Mouse (Mus musculus) hindbrain, postnatal 0 days (tissue): ENCODE results near the gene Disp2. TPM values are rescaled to one million over a fixed set of nuclear protein-coding genes. Genes with fewer than 3 reads are reported as not detected.

ENCODE experiments used
- ATAC-seq: fragments of 200-750 bp; cut with Nextera tagmentation; 2 replicates; pipeline ENCODE4 v1.8.0; 2017; ENCODE audit warnings: mild to moderate bottlenecking, moderate TSS enrichment, moderate library complexity
- DNase-seq: peaks from one replicate; pipeline ENCODE4 v3.0.0-alpha.2; 2015; ENCODE audit warnings: low spot score
- H3K27ac ChIP-seq: fragments of 300-500 bp; sonication (generic); 2 replicates; pipeline ENCODE4 v1.5.1; 2014; ENCODE audit warnings: mild to moderate bottlenecking
- H3K27me3 ChIP-seq: fragments of 300-500 bp; sonication (generic); 2 replicates; pipeline ENCODE4 v1.6.1; 2014; ENCODE audit warnings: low read length, mixed read lengths; ENCODE audit not compliant: insufficient read depth
- H3K36me3 ChIP-seq: fragments of 300-500 bp; sonication (generic); 2 replicates; pipeline ENCODE4 v1.6.1; 2014; ENCODE audit warnings: low read length, mixed read lengths; ENCODE audit not compliant: insufficient read depth
- H3K4me1 ChIP-seq: fragments of 300-500 bp; sonication (generic); 2 replicates; pipeline ENCODE4 v1.6.1; 2014; ENCODE audit warnings: antibody characterized with exemption, low read length, mixed read lengths; ENCODE audit not compliant: insufficient read depth
- H3K4me2 ChIP-seq: fragments of 300-500 bp; sonication (generic); 2 replicates; pipeline ENCODE4 v1.6.1; 2014; ENCODE audit warnings: low read depth, mild to moderate bottlenecking, low read length, moderate library complexity, mixed read lengths
- H3K4me3 ChIP-seq: fragments of 300-500 bp; sonication (generic); 2 replicates; pipeline ENCODE4 v1.5.1; 2014; ENCODE audit warnings: low read length
- H3K9ac ChIP-seq: fragments of 300-500 bp; sonication (generic); replicated peaks from 2 replicates; pipeline ENCODE4 v1.6.1; 2014; ENCODE audit warnings: mild to moderate bottlenecking, low read length, moderate library complexity, mixed read lengths
- H3K9me3 ChIP-seq: fragments of 300-500 bp; sonication (generic); 2 replicates; pipeline ENCODE4 v1.6.1; 2016; ENCODE audit warnings: low read length, mixed read lengths
- CTCF ChIP-seq: IDR thresholded peaks from 2 replicates; pipeline ENCODE4 v1.5.1; 2016; ENCODE audit warnings: antibody characterized with exemption, control low read depth, low read depth
- WGBS: fragments of 180-500 bp; shearing (Covaris S2); extraction: QIAGEN DNeasy Blood & Tissue Kit; methylation state at CpG from one replicate; pipeline ENCODE4 v1.1.7; 2014; 5-methylcytosine and 5-hydroxymethylcytosine counted together
- polyA plus RNA-seq: library from polyadenylated mRNA; unstranded; fragments of >200 nt; fragmentation: Nextera tagmentation; extraction: Ambion mirVana; gene quantifications from 2 replicates; pipeline ENCODE4 v1.2.1, GENCODE M21; 2015
- total RNA-seq: library from RNA; depleted of rRNA; stranded (reverse); fragments of >200 nt; gene quantifications from 2 replicates; pipeline ENCODE4 v1.2.3, GENCODE M21; 2014

The Disp2 gene
- total and polyA plus RNA-seq, 2 experiments from 2014 or later = 70.4 to 175 TPM

DNA sequence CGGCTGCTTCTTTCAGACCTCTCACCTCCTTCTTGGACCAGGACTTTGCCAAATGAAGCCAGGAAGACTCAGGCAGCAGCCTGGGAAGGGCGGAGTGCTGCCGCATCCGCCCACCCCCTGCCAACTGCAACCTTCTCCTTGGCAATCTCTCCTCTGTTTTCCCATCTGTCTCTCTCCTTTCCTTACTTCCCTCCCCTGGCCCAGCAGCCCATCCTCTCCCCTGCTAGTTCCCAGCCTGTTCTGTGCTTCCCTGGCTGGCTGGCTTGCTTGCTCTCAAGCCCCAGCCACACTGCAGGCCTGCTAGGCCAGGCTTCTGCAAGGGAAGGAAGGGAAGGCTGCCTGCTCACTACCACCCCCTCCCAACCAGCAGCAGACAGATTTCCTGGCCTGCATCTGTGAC is 3.7 kb upstream of the Disp2 start:
- Histone ChIP-seq H3K4me1 (0 out of 2 replicates have a peak, but pooled peaks cover 6% of the 10 kb centered on the region), H3K4me3 (no peak overlapping the region), H3K27me3 (no peaks in the 10 kb centered on the region), H3K9me3 (no peaks in the 10 kb centered on the region), H3K36me3 (no peaks in the 10 kb centered on the region), H3K9ac (no peak overlapping the region), H3K4me2 (no peak overlapping the region), H3K27ac (peak overlapping the region; percentile 62)
- TF ChIP-seq CTCF = no peak
- ATAC-seq = peak; percentile 22
- whole genome bisulfite sequencing = 47% methylated on average over 3 of the region's 4 CpGs
- DNase-seq = peak; percentile 57

DNA sequence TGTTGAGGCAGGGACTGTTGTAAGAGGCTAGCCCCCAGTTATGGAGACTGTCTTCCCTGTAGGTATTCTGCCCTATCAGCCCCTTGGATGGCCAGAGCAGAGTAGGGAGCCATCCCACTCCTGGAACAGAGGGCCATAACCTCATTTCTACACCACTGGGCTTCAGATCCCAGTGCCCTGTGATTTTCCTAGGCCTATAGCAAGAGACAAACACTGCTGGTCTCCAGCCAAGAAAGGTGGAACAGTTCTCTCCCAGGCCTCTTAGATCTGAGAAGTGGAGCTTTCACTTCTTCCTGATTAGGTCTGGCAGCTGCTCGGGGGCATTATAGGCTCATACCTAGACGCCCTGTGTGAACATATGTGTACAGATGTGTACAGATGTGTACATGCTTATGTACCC is 3.2 kb upstream of the Disp2 start:
- no peak for DNase-seq
- H3K9ac ChIP-seq = no peak overlapping the region
- no peaks in the 10 kb centered on the region for H3K9me3 ChIP-seq
- H3K4me3 ChIP-seq = no peak overlapping the region
- WGBS = 66% methylated on average over 2 of the region's 2 CpGs
- no peaks in the 10 kb centered on the region for H3K27me3 ChIP-seq
- 0 out of 2 replicates have a peak, but pooled peaks cover 9% of the 10 kb centered on the region for H3K4me1 ChIP-seq
- no peak for TF ChIP-seq CTCF
- H3K36me3 ChIP-seq = no peaks in the 10 kb centered on the region
- no peak overlapping the region for H3K4me2 ChIP-seq
- ATAC-seq = no peak
- peak overlapping the region; percentile 62 for H3K27ac ChIP-seq

DNA sequence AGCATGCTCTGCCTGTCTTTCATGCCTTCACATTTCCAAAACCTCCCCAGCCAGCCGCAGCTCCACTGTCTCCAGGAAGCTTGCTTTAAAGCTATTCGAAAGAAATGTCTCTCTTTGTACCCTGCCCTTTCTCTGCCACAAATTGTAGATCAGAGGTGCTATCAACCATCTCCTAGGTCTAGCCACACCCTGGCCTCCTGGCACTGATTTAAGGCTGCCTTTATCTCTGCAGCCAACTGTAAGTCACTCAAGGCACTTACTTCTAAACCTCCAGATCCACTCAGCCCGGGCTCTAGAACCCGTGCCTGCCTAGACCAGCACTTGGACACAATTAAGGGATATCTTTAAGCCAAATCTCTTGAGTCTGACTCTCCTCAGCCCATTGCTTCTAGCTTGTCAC is 1.1 kb upstream of the Disp2 start:
- H3K27ac ChIP-seq = no peak overlapping the region
- TF ChIP-seq CTCF = no peak
- ATAC-seq = no peak
- H3K36me3 ChIP-seq = no peaks in the 10 kb centered on the region
- H3K4me2 ChIP-seq = no peak overlapping the region
- WGBS = 82% methylated on average over 4 of the region's 4 CpGs
- H3K9ac ChIP-seq = no peak overlapping the region
- H3K4me1 ChIP-seq = 0 out of 2 replicates have a peak, but pooled peaks cover 9% of the 10 kb centered on the region
- DNase-seq = no peak
- H3K4me3 ChIP-seq = no peak overlapping the region
- no peaks in the 10 kb centered on the region for H3K27me3 ChIP-seq
- no peaks in the 10 kb centered on the region for H3K9me3 ChIP-seq

DNA sequence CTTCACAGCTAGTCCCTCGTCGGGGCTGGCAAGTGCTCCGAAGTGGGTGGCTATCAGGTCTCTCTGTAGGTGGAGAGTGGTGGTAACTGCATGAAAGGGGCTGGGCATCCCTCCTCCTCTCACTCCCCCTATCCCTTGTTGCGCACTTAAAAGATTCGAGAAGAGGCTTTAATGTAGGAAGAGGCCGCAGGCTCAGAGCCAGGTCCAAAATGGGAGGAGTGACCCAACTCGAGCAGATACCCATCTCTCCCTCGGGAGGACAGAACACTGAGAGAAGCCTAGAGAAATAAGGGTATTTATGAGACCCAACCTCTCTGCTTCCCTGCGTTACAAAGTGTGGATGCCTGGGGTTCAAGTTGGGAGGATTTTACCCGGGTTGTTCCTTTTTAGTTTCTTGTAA is 454 bp upstream of the Disp2 start:
- no peaks in the 10 kb centered on the region for H3K9me3 ChIP-seq
- ATAC-seq = peak; percentile 33
- H3K27ac ChIP-seq = peak overlapping the region; percentile 80
- peak overlapping the region; percentile 65 for H3K4me2 ChIP-seq
- peak overlapping the region; percentile 62; the same call in 1 of the 2 replicates for H3K9ac ChIP-seq
- no peak for TF ChIP-seq CTCF
- H3K27me3 ChIP-seq = no peaks in the 10 kb centered on the region
- DNase-seq = peak; percentile 33
- 0 out of 2 replicates have a peak, but pooled peaks cover 9% of the 10 kb centered on the region for H3K4me1 ChIP-seq
- WGBS = 8% methylated on average over 10 of the region's 10 CpGs
- H3K36me3 ChIP-seq = no peaks in the 10 kb centered on the region
- peak overlapping the region; percentile 44 for H3K4me3 ChIP-seq

DNA sequence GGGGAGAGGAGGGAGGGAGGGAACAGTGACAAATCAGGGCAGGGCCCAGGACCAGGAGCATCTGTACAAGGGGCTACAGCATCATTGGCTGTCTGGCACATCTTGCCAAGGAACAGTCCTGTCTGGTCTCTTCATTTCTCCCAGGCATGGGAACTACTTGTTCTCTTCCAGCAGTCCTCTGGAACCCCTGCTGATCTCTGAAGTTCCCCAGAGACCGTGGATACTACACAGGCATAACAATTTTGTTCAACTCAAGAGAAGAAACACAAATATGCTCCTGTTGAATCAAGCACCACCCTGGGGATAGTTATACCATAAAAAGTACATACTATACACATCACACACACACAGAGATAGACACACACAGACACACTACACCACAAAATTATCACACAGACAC is 1.6 kb downstream of the Disp2 start:
- peak overlapping the region; percentile 44 for H3K4me3 ChIP-seq
- no peak for ATAC-seq
- 35% methylated on average over 1 of the region's 1 CpGs for WGBS
- H3K4me2 ChIP-seq = peak overlapping the region; percentile 65
- H3K36me3 ChIP-seq = 0 out of 2 replicates have a peak, but pooled peaks cover 2% of the 10 kb centered on the region
- H3K27ac ChIP-seq = no peak overlapping the region
- DNase-seq = no peak
- 0 out of 2 replicates have a peak, but pooled peaks cover 6% of the 10 kb centered on the region for H3K4me1 ChIP-seq
- H3K27me3 ChIP-seq = no peaks in the 10 kb centered on the region
- H3K9ac ChIP-seq = peak overlapping the region; percentile 62; the same call in 1 of the 2 replicates
- no peaks in the 10 kb centered on the region for H3K9me3 ChIP-seq
- TF ChIP-seq CTCF = no peak

DNA sequence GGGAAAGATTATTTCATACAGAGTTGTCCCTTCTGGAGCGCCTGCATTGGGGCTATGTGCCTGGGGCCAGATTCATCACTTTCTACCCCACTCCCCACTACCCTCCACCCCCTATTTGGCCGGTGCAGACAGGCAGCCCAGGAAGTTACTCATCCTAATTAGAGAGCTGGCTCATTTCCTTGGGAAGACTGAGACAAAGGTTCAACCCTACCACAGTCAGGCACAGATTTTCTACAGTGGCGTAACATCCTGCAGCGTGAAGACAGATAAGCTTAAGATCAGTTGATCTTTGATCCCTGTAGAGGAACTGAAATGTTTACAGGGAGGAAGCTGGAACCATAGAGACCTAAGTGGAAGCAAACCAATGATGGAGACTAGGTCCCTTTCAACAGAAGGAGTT is 2.8 kb downstream of the Disp2 start:
- Histone ChIP-seq H3K27me3 (no peaks in the 10 kb centered on the region), H3K36me3 (peaks cover 9% of the 10 kb centered on the region; the same call in 1 of the 2 replicates), H3K27ac (no peak overlapping the region), H3K4me1 (0 out of 2 replicates have a peak, but pooled peaks cover 3% of the 10 kb centered on the region), H3K4me3 (no peak overlapping the region), H3K9ac (no peak overlapping the region), H3K4me2 (no peak overlapping the region), H3K9me3 (no peaks in the 10 kb centered on the region)
- TF ChIP-seq CTCF = no peak
- 76% methylated on average over 4 of the region's 4 CpGs for WGBS
- ATAC-seq (no peak), DNase-seq (no peak)

DNA sequence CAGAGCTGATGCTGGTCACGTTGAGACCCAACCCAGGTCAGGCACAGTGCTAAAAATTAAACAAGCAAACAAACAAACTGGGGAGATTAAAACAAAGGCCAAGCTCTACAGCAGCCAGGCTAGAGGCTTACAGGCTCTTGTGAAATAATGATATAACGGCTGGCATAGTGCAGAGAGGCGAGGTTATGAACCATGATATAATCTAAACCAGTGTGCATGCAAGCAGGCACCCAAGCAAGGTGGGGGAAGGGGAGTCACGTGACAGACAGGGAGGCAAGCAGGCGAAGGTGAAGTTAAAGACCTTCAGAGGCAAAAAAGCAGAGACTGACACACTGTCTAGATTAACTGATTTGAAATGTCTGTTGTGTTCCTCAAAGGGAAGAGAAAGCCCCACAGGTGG is 3.6 kb downstream of the Disp2 start:
- Histone ChIP-seq H3K27me3 (no peaks in the 10 kb centered on the region), H3K36me3 (peaks cover 16% of the 10 kb centered on the region; the same call in 1 of the 2 replicates), H3K27ac (no peak overlapping the region), H3K4me2 (no peak overlapping the region), H3K9ac (no peak overlapping the region), H3K9me3 (no peaks in the 10 kb centered on the region), H3K4me3 (no peak overlapping the region), H3K4me1 (0 out of 2 replicates have a peak, but pooled peaks cover 3% of the 10 kb centered on the region)
- no peak for TF ChIP-seq CTCF
- ATAC-seq (no peak), DNase-seq (no peak)
- WGBS = 70% methylated on average over 5 of the region's 5 CpGs
